In the genomic region with DNA sequence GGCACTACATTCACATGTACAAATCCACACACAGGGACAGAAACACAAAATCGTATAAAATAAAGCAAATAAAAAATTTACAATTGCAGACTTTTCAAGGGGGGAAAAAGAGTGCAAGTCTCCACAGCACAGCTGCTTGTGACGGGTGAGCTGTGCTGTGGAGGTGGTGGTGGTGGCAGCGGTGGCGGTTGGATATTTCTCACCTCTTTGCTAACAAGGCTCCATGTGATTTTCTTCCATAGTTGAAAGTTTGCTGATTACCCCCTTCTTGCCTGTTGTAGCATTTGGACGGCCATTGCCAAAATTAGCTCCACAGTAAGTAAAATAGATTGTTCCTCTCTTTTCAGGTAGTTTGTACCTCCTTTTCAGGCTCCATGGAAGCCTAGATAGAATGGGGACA, we compare ENCODE assay signal across 8 mouse cellular contexts. TPM values are rescaled to one million over a fixed set of nuclear protein-coding genes. Genes with fewer than 3 reads are reported as not detected.
DNase-seq lines count a peak whose midpoint lies in the region; ATAC-seq and TF ChIP-seq lines count a peak whose summit lies in the region.

Casc3 (plus strand) TSS at position 301 of the 400 bp plus-strand sequence.

- no peak within 1 kb of the TSS for H3K9ac ChIP-seq in forebrain, embryonic 15.5 days (replicated peaks)
- H3K9ac ChIP-seq in hindbrain, embryonic 12.5 days, result no peak within 1 kb of the TSS
- H3K9ac ChIP-seq in liver, embryonic 14.5 days (replicated peaks), result no peak within 1 kb of the TSS

- TF ChIP-seq CTCF in G1E (IDR thresholded peaks at IDR 0.05; ENCODE audit: low read depth, low read length), result no peak
- no peak for TF ChIP-seq CTCF in liver, embryonic 14.5 days (IDR thresholded peaks at IDR 0.05; ENCODE audit: low read depth)

- no peaks in the 10 kb centered on the region for H3K27me3 ChIP-seq in G1E (ENCODE audit: insufficient read depth, low read length)
- no peaks in the 10 kb centered on the region for H3K27me3 ChIP-seq in forebrain, embryonic 15.5 days
- H3K27me3 ChIP-seq in hindbrain, embryonic 12.5 days, result no peaks in the 10 kb centered on the region
- H3K27me3 ChIP-seq in liver, embryonic 14.5 days (ENCODE audit: control insufficient read depth, insufficient read depth, low read length), result no peaks in the 10 kb centered on the region

- no peak for DNase-seq in adrenal gland, adult 18-20 months (ENCODE audit: low spot score in 2 of 2)
- DNase-seq in adrenal gland, adult (ENCODE audit: inconsistent age in 2 of 2, low spot score in 1 of 2), result no peak
- DNase-seq in G1E (ENCODE audit: low spot score), result no peak
- no peak for DNase-seq in liver, embryonic 14.5 days (ENCODE audit: low read depth in 3 of 3, low spot score in 3 of 3)
- no peak for DNase-seq in embryo, embryonic 10.5 days (ENCODE audit: low spot score)
- no peak for DNase-seq in kidney, adult 9 months

- no peak within 1 kb of the TSS for H3K4me2 ChIP-seq in forebrain, embryonic 15.5 days (replicated peaks)
- no peak within 1 kb of the TSS for H3K4me2 ChIP-seq in hindbrain, embryonic 12.5 days (replicated peaks)
- H3K4me2 ChIP-seq in liver, embryonic 14.5 days (ENCODE audit: low read depth), result no peak within 1 kb of the TSS

- peaks cover 90% of the 10 kb centered on the region for H3K36me3 ChIP-seq in G1E (replicated peaks)
- peaks cover 82% of the 10 kb centered on the region for H3K36me3 ChIP-seq in forebrain, embryonic 15.5 days
- peaks cover 80% of the 10 kb centered on the region for H3K36me3 ChIP-seq in hindbrain, embryonic 12.5 days
- peaks cover 53% of the 10 kb centered on the region for H3K36me3 ChIP-seq in liver, embryonic 14.5 days (replicated peaks; ENCODE audit: control insufficient read depth, insufficient read depth, low read depth)

- H3K4me1 ChIP-seq in G1E (ENCODE audit: insufficient read depth, low read depth, low read length), result peaks cover 24% of the 10 kb centered on the region
- peaks cover 11% of the 10 kb centered on the region for H3K4me1 ChIP-seq in forebrain, embryonic 15.5 days
- peaks cover 4% of the 10 kb centered on the region for H3K4me1 ChIP-seq in hindbrain, embryonic 12.5 days
- peaks cover 0 to 3% of the 10 kb centered on the region in 2 experiments; a peak in 3 of 4 replicates for H3K4me1 ChIP-seq in liver, embryonic 14.5 days (replicated peaks; ENCODE audit: control insufficient read depth in 2 of 2, insufficient read depth in 2 of 2, low read length in 1 of 2)

- 93% methylated on average over 5 of the region's 5 CpGs for WGBS in forebrain, embryonic 15.5 days
- WGBS in hindbrain, embryonic 12.5 days, result 92% methylated on average over 5 of the region's 5 CpGs
- WGBS in liver, embryonic 14.5 days (ENCODE audit: insufficient replicate concordance), result 85% methylated on average over 5 of the region's 5 CpGs

- no peak within 1 kb of the TSS for H3K4me3 ChIP-seq in G1E (ENCODE audit: low read depth, low read length)
- no peak within 1 kb of the TSS for H3K4me3 ChIP-seq in forebrain, embryonic 15.5 days
- no peak within 1 kb of the TSS for H3K4me3 ChIP-seq in hindbrain, embryonic 12.5 days
- no peak within 1 kb of the TSS for H3K4me3 ChIP-seq in liver, embryonic 14.5 days (ENCODE audit: insufficient read depth in 1 of 2, low read depth in 2 of 2, low read length in 2 of 2)

- H3K27ac ChIP-seq in forebrain, embryonic 15.5 days (replicated peaks), result no peak within 1 kb of the TSS
- H3K27ac ChIP-seq in hindbrain, embryonic 12.5 days, result no peak within 1 kb of the TSS
- no peak within 1 kb of the TSS for H3K27ac ChIP-seq in liver, embryonic 14.5 days

- H3K9me3 ChIP-seq in G1E (replicated peaks), result no peaks in the 10 kb centered on the region
- no peaks in the 10 kb centered on the region for H3K9me3 ChIP-seq in forebrain, embryonic 15.5 days
- H3K9me3 ChIP-seq in hindbrain, embryonic 12.5 days (replicated peaks), result no peaks in the 10 kb centered on the region
- H3K9me3 ChIP-seq in liver, embryonic 14.5 days (ENCODE audit: control insufficient read depth, low read length), result no peaks in the 10 kb centered on the region

- no peak for TF ChIP-seq EP300 in liver, embryonic 14.5 days (IDR thresholded peaks at IDR 0.05; ENCODE audit: low read depth)

- no peak for ATAC-seq in G1E (ENCODE audit: extremely low read depth, insufficient number of reproducible peaks, low FRiP score, poor library complexity, severe bottlenecking)
- no peak for ATAC-seq in forebrain, embryonic 15.5 days (replicated peaks)
- ATAC-seq in hindbrain, embryonic 12.5 days (ENCODE audit: low FRiP score), result no peak
- no peak for ATAC-seq in liver, embryonic 14.5 days (ENCODE audit: insufficient read depth)

RNA-seq across cellular contexts. Expression of gene Casc3, which starts in this region (rescaled TPM):
- total RNA-seq in adrenal gland, adult 18-20 months (2021), result 10 to 100 TPM; 36.8 to 41.9 TPM
- total RNA-seq in G1E (2014; fragmentation: Nextera tagmentation) (51.8 and 64.6 TPM in 2 replicates), G1E (2017) (13.9 and 17.8 TPM in 2 replicates)
- polyA plus RNA-seq in G1E (2012), result 37.4 and 42.7 TPM in 2 replicates
- polyA plus RNA-seq in forebrain, embryonic 15.5 days (2015; fragmentation: Nextera tagmentation; extraction: Ambion mirVana), result 53.5 and 53.9 TPM in 2 replicates
- polyA plus RNA-seq in hindbrain, embryonic 12.5 days (2016; fragmentation: Nextera tagmentation; extraction: Ambion mirVana), result 62.5 and 66.5 TPM in 2 replicates
- 12.2 and 12.7 TPM in 2 replicates for polyA plus RNA-seq in liver, embryonic 14.5 days (2012; rRNA removed)
- polyA plus RNA-seq in liver, embryonic 14.5 days (2014; fragmentation: Nextera tagmentation; extraction: Ambion mirVana), result 11.5 and 13.0 TPM in 2 replicates
